Mouse (Mus musculus) small intestine, adult 2 months (tissue): ENCODE results near the gene Gria3.

Experiments used
- CTCF ChIP-seq: fragments of 200-500 bp; IDR thresholded peaks from 2 replicates; pipeline ENCODE4 v1.5.1; 2012; ENCODE audit warnings: low read depth, mild to moderate bottlenecking, control low read depth, inconsistent platforms, low read length, moderate library complexity, mixed read lengths; ENCODE audit not compliant: insufficient replicate concordance, insufficient read length; ENCODE audit errors: extremely low read depth
- POLR2A ChIP-seq: fragments of 200-500 bp; IDR thresholded peaks from 2 replicates; pipeline ENCODE4 v1.6.1; 2012; ENCODE audit warnings: low read depth, mild to moderate bottlenecking, control low read depth, inconsistent platforms, low read length, moderate library complexity

DNA sequence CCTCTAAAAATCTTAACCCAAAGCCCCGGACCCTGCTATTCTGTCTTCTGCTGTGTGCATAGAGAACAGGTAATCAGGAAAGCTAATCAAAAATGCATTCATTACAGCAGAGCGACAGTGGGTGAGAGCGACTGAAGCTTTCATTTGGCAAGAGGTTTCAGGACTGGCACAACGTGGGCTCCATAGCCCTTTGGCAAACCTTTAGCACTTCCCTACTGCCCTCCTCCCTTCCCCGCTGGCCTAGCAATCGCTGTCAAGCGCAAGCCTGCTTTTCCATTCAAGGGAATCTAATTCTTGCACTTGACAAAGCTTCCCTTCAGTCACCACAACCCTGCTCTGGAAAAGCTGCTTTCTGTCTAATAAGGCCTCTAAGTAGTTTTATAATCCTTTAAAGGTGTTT is 13.6 kb upstream of the Gria3 start:
- TF ChIP-seq CTCF (no peak), POLR2A (no peak)
